Mouse (Mus musculus) right cerebral cortex, postnatal 10 days (tissue): ENCODE measurements around the gene Runx2.

Source experiments
- DNase-seq, 2 experiments: peaks; one replicate each; pipeline ENCODE4 v3.0.0; 2021; ENCODE audit warnings: low spot score in 2 of 2

The Runx2 gene

GRCm38 (mm10) chr17:44620456-44620855, 194.1 kb downstream of the Runx2 start:
- no peak for DNase-seq

- DNase-seq, result peak; percentile 66 to 67
These were observed 195.9 kb downstream of the Runx2 start for GRCm38 (mm10) chr17:44618691-44619090.

GRCm38 (mm10) chr17:44618175-44618574, 196.4 kb downstream of the Runx2 start:
- peak; percentile 77 to 88 for DNase-seq

GRCm38 (mm10) chr17:44617741-44618140, 196.9 kb downstream of the Runx2 start:
- DNase-seq, result no peak

GRCm38 (mm10) chr17:44613716-44614715, 200.6 kb downstream of the Runx2 start:
- DNase-seq, result peak; percentile 72 to 75

GRCm38 (mm10) chr17:44612641-44613040, 202.0 kb downstream of the Runx2 start:
- peak in 1 of 2 experiments; percentile 50 for DNase-seq

GRCm38 (mm10) chr17:44612002-44612401, 202.6 kb downstream of the Runx2 start:
- no peak for DNase-seq

GRCm38 (mm10) chr17:44611543-44611942, 203.1 kb downstream of the Runx2 start:
- DNase-seq, result no peak

GRCm38 (mm10) chr17:44610828-44611227, 203.8 kb downstream of the Runx2 start:
- no peak for DNase-seq

GRCm38 (mm10) chr17:44609897-44610641, 204.5 kb downstream of the Runx2 start:
- no peak for DNase-seq

GRCm38 (mm10) chr17:44609356-44609755, 205.2 kb downstream of the Runx2 start:
- no peak for DNase-seq

GRCm38 (mm10) chr17:44608907-44609306, 205.7 kb downstream of the Runx2 start:
- no peak for DNase-seq

GRCm38 (mm10) chr17:44607383-44607782, 207.2 kb downstream of the Runx2 start:
- no peak for DNase-seq

- DNase-seq, result no peak
These were observed 208.4 kb downstream of the Runx2 start for GRCm38 (mm10) chr17:44606245-44606644.

- no peak for DNase-seq
These were observed 208.8 kb downstream of the Runx2 start for GRCm38 (mm10) chr17:44605749-44606148.

- DNase-seq, result no peak
These were observed 211.4 kb downstream of the Runx2 start for GRCm38 (mm10) chr17:44603170-44603569.

- DNase-seq, result no peak
These were observed 213.1 kb downstream of the Runx2 start for GRCm38 (mm10) chr17:44601317-44602021.

GRCm38 (mm10) chr17:44599856-44600255, 214.7 kb downstream of the Runx2 start:
- no peak for DNase-seq

GRCm38 (mm10) chr17:44599132-44599531, 215.5 kb downstream of the Runx2 start:
- no peak for DNase-seq

GRCm38 (mm10) chr17:44597918-44598504, 216.6 kb downstream of the Runx2 start:
- no peak for DNase-seq

- DNase-seq, result no peak
These were observed 221.9 kb downstream of the Runx2 start for GRCm38 (mm10) chr17:44592737-44593090.
